Mouse (Mus musculus) skeletal muscle tissue, adult 2 months (tissue): ENCODE data around the gene Elane.
"Not testable (repeated sequence)": the region's sequence is repeated elsewhere in the genome, so short reads cannot be mapped to it uniquely, and the experiment has no call there.

ENCODE experiments used
- DNase-seq: peaks from one replicate; pipeline ENCODE4 v3.0.0-alpha.2; 2012; ENCODE audit warnings: low read depth, low spot score

The Elane gene

DNA sequence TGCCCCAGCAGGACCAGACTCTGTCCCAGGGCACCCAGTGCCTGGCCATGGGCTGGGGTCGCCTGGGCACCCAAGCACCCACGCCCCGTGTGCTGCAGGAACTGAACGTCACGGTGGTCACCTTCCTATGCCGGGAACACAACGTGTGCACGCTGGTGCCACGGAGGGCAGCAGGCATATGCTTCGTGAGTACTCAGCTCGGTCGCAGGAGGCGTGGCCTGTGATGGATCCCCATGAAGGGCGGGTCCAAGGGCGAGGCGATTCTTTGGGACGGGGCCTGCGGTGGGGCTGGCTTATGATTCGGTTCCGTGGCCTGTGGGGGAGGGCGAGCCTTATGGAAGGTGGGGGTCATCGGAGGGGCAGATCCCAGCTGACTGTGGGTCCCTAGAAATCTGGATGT, 4.1 kb upstream of the Elane start:
- no peak for DNase-seq

DNA sequence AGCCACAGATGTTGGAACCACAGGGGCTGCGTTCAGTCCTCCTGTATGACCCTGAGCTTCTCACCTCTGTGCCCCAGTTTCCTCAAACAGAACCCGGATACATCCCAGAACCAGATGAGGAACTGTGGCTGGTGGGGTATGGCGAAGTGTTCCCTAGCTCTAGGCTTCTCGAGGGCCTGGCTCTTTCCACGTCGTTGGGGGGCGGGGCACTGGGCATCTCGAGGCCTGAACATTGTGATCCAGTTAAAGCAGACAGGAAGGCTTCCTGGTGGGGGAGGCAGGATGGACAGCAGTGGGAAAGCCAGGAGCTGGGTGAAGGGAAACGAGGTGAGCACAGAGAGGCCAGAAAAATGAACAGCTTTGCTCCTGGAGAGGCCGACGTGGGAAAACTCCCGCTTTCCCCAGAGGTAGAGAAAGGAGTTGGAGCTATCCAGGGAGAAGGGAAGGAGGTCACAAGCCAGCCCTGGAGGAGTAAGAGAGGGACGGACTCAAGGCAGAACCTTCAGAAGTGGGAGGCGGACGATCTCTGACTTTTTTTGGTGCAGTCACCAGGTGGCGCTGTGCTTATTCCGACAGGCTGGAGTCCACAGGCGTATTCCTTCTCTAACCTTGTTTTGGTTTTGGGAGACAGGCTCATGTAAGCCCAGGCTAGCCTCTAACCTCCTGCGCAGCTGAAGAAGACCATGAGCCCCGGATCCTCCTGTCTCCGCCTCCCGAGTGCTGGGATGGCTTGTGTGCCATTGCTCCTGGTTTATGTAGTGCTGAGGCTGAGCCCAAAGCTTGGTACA, 2.6 kb upstream of the Elane start:
- DNase-seq: peak; percentile 60

DNA sequence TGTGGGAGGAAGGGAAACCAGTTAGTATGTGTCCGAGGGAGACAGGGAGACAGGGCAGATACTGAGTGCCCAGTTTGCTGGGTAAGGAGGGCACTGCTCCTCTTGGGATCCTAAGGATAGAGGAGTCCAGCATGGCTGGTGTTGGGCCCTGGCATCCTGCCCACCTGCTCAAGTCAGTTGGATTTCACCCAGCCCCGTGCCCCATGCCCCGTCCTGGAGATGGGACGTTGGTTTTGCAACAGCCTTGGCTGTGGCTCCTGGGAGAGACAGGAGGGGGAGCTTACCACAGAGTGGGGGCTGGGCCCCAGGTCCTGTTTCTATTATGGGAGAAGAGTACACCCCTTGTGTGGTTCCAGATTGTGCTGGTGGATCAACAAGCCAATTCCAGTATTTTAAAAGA, 1.6 kb upstream of the Elane start:
- DNase-seq: peak; percentile 44

GRCm38 (mm10) chr10:79884938-79885337, 1.1 kb upstream of the Elane start:
- DNase-seq: not testable (repeated sequence)

DNA sequence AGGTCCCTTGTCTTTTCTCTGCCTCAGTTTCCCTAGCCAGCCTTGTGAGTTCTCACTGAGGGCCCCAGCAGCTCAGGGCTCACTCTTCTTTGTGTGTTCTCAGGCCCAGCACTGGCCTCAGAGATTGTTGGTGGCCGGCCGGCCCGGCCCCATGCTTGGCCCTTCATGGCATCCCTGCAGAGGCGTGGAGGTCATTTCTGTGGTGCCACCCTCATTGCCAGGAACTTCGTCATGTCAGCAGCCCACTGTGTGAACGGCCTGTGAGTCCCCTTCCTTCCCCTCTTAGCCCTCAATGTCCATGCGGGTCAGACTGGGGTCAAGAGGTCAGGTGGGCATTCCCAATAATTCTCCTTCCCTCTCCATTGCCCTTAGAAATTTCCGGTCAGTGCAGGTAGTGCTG, 564 bp downstream of the Elane start:
- DNase-seq: no peak

DNA sequence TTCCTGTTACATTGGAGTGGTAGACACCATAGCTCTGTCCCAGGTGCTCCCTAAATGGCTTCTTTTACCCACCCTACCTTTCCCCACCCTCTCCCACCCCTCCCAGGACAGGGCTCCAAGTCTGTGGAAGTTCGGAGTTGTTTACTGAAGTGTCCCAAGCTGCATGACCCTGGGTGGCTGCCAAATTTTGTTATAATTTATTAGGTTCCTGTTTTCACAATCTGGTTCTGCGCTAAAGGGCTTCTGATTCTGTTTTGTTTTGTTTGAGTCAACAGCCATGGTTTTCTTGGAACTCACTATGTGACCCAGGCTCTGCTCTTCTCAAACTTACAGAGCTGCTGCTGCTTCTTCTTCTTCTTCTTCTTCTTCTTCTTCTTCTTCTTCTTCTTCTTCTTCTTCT, 3.3 kb downstream of the Elane start:
- no peak for DNase-seq

GRCm38 (mm10) chr10:79890670-79891069, 4.6 kb downstream of the Elane start, which contains the start of gene Cfd:
TSS of gene Cfd (plus strand) at chr10:79890853.
- no peak for DNase-seq

DNA sequence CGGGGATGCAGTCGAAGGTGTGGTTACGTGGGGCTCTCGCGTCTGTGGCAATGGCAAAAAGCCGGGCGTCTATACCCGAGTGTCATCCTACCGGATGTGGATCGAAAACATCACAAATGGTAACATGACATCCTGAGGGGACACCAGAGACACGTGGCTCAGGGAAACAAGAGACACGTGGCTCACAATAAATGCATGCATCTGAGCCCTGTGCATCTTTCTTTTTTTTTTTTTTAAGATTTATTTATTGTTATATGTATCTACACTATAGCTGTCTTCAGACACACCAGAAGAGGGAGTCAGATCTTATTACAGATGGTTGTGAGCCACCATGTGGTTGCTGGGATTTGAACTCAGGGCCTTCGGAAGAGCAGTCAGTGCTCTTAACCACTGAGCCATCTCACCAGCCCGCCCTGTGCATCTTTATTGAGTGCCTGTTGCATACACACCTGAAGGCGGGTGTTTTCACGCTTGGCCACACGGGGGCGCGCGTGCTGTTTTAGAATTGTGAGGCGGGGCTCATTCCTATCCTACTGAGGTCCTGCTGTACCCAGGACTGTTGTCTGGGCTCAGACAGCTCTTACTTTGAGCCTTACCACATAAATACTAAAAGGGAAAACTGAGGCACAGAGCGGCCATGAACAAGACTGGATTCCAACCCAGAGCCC, 6.5 kb downstream of the Elane start:
- not testable (repeated sequence) for DNase-seq

GRCm38 (mm10) chr10:79896306-79896705, 10.3 kb downstream of the Elane start:
- no peak for DNase-seq

GRCm38 (mm10) chr10:79896814-79897213, 10.8 kb downstream of the Elane start:
- no peak for DNase-seq

- no peak for DNase-seq
Measured at GRCm38 (mm10) chr10:79897316-79898245, 11.5 kb downstream of the Elane start.

DNA sequence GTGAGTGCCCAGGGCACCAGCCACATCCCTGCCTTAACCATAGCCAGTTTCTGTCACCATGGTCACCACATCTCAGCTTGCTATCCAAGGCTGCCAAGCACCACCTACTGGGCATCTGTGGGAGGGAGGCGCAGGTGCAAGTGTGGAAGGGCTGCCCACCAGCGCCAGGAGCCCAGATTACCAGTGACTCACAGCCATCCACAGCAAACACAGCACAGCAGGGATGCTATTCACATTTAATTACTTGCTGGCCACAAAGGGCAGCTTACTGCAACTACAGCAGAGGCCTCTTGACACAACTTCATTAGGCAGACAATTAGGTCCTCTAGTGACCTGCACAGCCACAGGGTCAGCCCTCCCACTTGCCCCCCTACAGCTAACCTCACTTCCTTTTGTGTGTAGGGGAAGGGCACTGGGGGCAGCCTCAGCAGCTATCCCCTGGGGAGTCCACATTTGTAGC, 14.9 kb downstream of the Elane start:
- no peak for DNase-seq

DNA sequence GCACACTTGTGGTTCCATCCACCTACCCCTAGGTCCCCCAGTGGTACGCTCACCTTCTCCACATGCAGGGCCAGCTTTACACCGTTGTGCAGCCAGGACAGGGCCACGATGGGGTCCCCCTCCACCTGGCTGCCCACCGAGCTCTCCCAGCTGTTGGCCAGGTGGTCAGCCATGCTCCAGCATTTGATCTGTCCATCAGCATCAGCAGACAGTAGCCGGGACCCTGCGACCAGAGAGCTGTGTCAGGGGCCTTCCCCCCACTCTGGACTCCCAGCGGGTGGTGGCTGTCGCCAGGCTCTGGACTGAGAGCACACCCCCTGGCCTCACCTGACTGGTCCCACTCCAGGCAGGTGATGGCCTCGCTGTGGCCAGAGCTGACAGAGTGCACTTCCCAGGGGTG, 20.7 kb downstream of the Elane start:
- no peak for DNase-seq

DNA sequence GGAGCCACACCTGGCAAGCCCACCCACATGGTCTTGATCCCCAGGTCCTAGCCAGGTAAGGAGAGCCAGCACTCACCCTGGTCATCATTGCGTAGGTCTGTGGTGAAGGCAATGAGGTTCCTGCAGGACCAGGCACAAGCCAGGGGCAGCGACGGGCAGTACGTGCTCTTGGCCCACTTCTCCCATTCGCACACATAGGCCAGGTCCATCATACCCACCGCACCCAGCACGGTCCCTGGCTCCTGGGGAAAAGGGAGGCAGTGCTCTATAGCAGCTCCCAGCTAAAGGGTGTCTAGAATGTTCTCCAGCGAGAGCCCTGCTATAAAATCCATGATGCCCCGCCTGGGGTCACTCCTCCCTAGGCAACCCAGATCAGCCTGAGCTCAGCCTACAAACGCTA, 21.4 kb downstream of the Elane start:
- DNase-seq: no peak

DNA sequence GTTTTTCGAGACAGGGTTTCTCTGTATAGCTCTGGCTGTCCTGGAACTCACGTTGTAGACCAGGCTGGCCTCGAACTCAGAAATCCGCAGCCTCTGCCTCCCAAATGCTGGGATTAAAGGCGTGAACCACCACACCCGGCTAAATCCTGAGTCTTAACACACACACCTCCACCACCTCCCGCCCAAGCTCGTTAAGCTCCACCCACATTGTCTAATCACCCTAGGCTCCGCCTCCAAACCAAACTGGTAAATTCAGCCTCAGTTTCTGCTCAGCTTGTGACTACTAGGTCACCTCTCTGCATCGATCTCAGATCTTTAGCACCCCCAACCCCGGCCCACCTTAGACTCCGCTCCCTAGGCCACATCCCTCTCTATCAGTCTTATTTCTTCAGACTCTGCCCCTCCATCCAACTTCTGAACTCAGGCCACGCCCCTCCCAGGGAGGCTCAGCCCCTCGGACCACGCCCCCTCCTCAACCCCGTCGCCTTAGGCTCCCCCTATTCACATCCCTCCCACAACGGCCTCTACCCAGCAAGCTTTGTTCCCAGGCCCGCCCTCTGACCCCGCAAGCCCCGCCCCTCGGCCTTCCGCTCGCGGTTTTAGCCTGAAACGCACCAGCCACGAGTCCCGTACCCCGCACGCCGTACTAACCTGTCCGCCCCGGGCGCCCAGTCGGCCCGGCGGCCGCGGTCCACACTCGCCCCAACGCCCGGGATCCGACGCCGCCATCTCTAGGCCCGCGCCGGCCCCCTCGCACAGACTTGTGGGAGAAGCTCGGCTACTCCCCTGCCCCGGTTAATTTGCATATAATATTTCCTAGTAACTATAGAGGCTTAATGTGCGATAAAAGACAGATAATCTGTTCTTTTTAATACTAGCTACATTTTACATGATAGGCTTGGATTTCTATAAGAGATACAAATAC, 22.4 kb downstream of the Elane start, which contains the start of gene Med16:
Gene Med16, minus strand, starts transcription at position 757 of the 925 bp plus-strand sequence.
- peak; percentile 96 for DNase-seq

DNA sequence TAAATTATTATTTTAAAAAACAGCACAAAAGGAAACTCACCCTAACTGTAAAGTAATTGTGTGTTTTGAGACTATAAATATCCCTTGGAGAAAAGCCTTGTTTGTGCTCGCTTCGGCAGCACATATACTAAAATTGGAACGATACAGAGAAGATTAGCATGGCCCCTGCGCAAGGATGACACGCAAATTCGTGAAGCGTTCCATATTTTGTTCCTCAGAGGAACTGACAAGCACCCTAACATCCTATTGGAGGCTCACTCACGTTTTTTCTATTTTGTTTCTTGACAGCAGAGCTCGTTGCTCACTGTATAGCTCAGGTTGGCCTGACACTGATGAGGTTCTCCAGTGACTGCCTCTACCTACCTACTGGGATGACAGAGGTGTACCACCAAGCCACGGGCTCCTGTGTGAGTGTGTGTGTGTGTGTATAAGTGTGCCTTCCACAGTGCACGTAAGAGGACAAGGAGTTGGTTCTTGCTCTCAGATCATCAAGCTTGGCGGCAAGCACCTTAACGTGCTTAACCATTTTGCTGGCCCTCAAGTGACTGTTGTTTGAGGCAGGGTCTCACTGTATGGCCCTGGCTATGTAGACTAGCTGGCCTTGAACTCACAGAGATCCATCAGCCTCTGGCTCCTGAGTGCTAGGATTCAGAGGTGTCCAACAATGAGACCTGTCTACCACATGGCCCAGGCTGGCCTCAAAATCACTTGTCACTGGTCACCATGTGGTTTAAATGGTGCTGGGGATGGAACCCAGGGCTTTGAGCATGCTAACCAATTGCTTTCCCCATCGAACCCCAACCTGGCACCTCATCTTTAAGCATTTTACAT, 23.3 kb downstream of the Elane start:
- DNase-seq: no peak

- DNase-seq: no peak
Measured at GRCm38 (mm10) chr10:79910556-79910955, 24.5 kb downstream of the Elane start, which contains the start of gene Gm26602. TSS of gene Gm26602 (plus strand) at chr10:79910856.

GRCm38 (mm10) chr10:79912412-79912811, 26.4 kb downstream of the Elane start:
- DNase-seq: no peak

DNA sequence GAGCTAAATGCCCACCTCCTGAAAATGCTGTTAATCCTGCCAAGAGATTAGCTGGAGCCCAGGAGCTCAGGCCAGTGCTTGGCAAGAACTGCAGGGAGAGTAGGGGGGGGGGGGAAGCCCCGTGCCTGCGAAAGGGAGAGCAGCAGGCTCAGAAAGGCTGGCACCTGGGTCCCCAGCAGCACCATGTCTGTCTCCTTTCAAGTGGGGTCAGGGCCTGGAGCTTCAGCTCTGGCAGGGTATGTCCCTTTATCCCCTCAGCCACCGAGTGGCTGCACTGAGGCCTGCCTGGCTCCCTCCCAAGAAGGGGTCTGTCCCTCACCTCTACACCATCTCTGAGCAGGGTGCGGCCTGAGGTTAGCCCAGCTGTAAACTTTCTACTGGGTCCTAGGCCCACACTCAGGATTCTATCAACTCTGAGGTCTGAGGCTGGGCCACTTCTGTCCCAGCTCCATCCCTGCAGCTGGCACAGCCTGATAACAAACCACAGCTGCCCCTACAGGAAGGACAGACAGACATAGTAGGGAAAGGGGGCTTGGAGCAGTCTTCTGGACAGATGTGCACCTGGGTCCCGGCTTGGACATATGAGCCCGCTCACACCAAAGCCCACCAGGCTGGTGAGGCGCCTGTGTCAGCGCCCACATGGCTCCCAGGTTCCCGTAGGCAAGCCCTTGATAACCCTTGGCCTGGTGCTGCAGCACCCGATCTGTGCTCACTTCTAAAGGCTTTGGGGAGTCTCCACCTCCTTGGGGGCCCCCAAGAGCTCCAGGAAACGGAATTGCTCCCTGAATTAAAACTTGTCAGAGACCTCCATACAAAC, 28.3 kb downstream of the Elane start:
- DNase-seq: no peak
